Mouse (Mus musculus) adrenal gland, adult 10 weeks (tissue): ENCODE results near the gene Irak1. TPM values are rescaled to one million over a fixed set of nuclear protein-coding genes. Genes with fewer than 3 reads are reported as not detected.

ENCODE experiments used
- polyA plus RNA-seq: library from polyadenylated mRNA; stranded (reverse); fragments of 350-450 nt; fragmentation: Illumina TruSeq; extraction: RNeasy Lipid Tissue Mini Kit (QIAGEN cat#74804); gene quantifications from one replicate; pipeline ENCODE4 v1.2.3, GENCODE M21; 2014; ENCODE audit warnings: low read depth, low replicate concordance

Irak1 gene
- polyA plus RNA-seq: 85.6 TPM

GRCm38 (mm10) chrX:74023188-74024049 lies at the start of gene Irak1:
TSS of gene Irak1 (minus strand) at chrX:74023918.

GRCm38 (mm10) chrX:73966248-73967176 lies 57.2 kb downstream of the Irak1 start, which contains the start of gene Hcfc1:
TSS of gene Hcfc1 (minus strand) at chrX:73966357.

Other genes starting within 250 kb of the Irak1 start
- gene Srpk3, start 249.5 kb downstream of the Irak1 start, polyA plus RNA-seq: not detected
- 64.4 TPM for gene Idh3g, start 237.0 kb downstream of the Irak1 start, polyA plus RNA-seq
- gene Ssr4, start 236.9 kb downstream of the Irak1 start, polyA plus RNA-seq: 19.8 TPM
- gene Pdzd4, start 198.9 kb downstream of the Irak1 start, polyA plus RNA-seq: 0.76 TPM
- gene Avpr2, start 131.8 kb downstream of the Irak1 start, polyA plus RNA-seq: not detected
- 2.8 TPM for gene L1cam, start 127.8 kb downstream of the Irak1 start, polyA plus RNA-seq
- not detected for gene Arhgap4, start 102.0 kb downstream of the Irak1 start, polyA plus RNA-seq
- 7.8 TPM for gene Naa10, start 102.0 kb downstream of the Irak1 start, polyA plus RNA-seq
- gene Renbp, start 93.1 kb downstream of the Irak1 start, polyA plus RNA-seq: 3.7 TPM
- gene Hcfc1, start 57.6 kb downstream of the Irak1 start, polyA plus RNA-seq: 30.9 TPM
- gene Opn1mw, start 103.5 kb upstream of the Irak1 start, polyA plus RNA-seq: not detected
- gene Mecp2, start 111.4 kb upstream of the Irak1 start, polyA plus RNA-seq: 27.6 TPM
- gene Tex28, start 143.9 kb upstream of the Irak1 start, polyA plus RNA-seq: not detected
- not detected for gene Tktl1, start 153.3 kb upstream of the Irak1 start, polyA plus RNA-seq
- 20.8 TPM for gene Flna, start 225.9 kb upstream of the Irak1 start, polyA plus RNA-seq
- gene Emd, start 230.8 kb upstream of the Irak1 start, polyA plus RNA-seq: 42.2 TPM
- 999 TPM for gene Rpl10, start 246.9 kb upstream of the Irak1 start, polyA plus RNA-seq